Mouse (Mus musculus) liver, embryonic 15.5 days (tissue): ENCODE measurements around the gene Gm11037. TPM values are rescaled to one million over a fixed set of nuclear protein-coding genes. Genes with fewer than 3 reads are reported as not detected.
"Not testable (repeated sequence)": the region's sequence is repeated elsewhere in the genome, so short reads cannot be mapped to it uniquely, and the experiment has no call there.

ENCODE experiments used
- ATAC-seq: fragments of 200-750 bp; cut with Nextera tagmentation; 2 replicates; pipeline ENCODE4 v1.8.0; 2017; ENCODE audit warnings: moderate number of reproducible peaks, mild to moderate bottlenecking, moderate library complexity; ENCODE audit not compliant: insufficient read depth
- H3K27ac ChIP-seq: fragments of 300-500 bp; sonication (generic); replicated peaks from 2 replicates; pipeline ENCODE4 v1.5.1; 2015; ENCODE audit warnings: mild to moderate bottlenecking, inconsistent platforms
- H3K27me3 ChIP-seq: fragments of 300-500 bp; sonication (generic); 2 replicates; pipeline ENCODE4 v1.6.1; 2015; ENCODE audit warnings: mild to moderate bottlenecking, inconsistent platforms
- H3K36me3 ChIP-seq: fragments of 300-500 bp; sonication (generic); replicated peaks from 2 replicates; pipeline ENCODE4 v1.6.1; 2015; ENCODE audit warnings: moderate library complexity, mild to moderate bottlenecking, inconsistent platforms
- H3K4me1 ChIP-seq: fragments of 300-500 bp; sonication (generic); replicated peaks from 2 replicates; pipeline ENCODE4 v1.6.1; 2015; ENCODE audit warnings: inconsistent platforms
- H3K4me2 ChIP-seq: fragments of 300-500 bp; sonication (generic); 2 replicates; pipeline ENCODE4 v1.6.1; 2015; ENCODE audit warnings: moderate library complexity, mild to moderate bottlenecking, inconsistent platforms
- H3K4me3 ChIP-seq: fragments of 300-500 bp; sonication (generic); replicated peaks from 2 replicates; pipeline ENCODE4 v1.5.1; 2015; ENCODE audit warnings: mild to moderate bottlenecking, inconsistent platforms
- H3K9ac ChIP-seq: fragments of 300-500 bp; sonication (generic); 2 replicates; pipeline ENCODE4 v1.6.1; 2015; ENCODE audit warnings: moderate library complexity, mild to moderate bottlenecking, inconsistent platforms
- H3K9me3 ChIP-seq: fragments of 300-500 bp; sonication (generic); replicated peaks from 2 replicates; pipeline ENCODE4 v1.6.1; 2016; ENCODE audit warnings: inconsistent platforms
- WGBS: fragments of 180-500 bp; shearing (Covaris S2); methylation state at CpG from one replicate; pipeline ENCODE4 v1.1.7; 2015; ENCODE audit warnings: mixed read lengths; ENCODE audit not compliant: insufficient replicate concordance; 5-methylcytosine and 5-hydroxymethylcytosine counted together
- polyA plus RNA-seq: library from polyadenylated mRNA; unstranded; fragments of >200 nt; fragmentation: Nextera tagmentation; extraction: Ambion mirVana; gene quantifications from 2 replicates; pipeline ENCODE4 v1.2.1, GENCODE M21; 2015

Gm11037 gene
- polyA plus RNA-seq, 1 experiment from 2014 or later, result not detected

- ATAC-seq, result no peak
- peaks cover 11% of the 10 kb centered on the region for H3K4me1 ChIP-seq
- WGBS, result 44% methylated on average over 3 of the region's 3 CpGs
Measured at GRCm38 (mm10) chr2:131101530-131101929, 31.8 kb upstream of the Gm11037 start.

GRCm38 (mm10) chr2:131104021-131104420 lies 29.3 kb upstream of the Gm11037 start:
- H3K27ac ChIP-seq, result no peak overlapping the region
- H3K9ac ChIP-seq, result no peak overlapping the region
- no peak for ATAC-seq
- no peaks in the 10 kb centered on the region for H3K9me3 ChIP-seq
- H3K36me3 ChIP-seq, result no peaks in the 10 kb centered on the region
- H3K4me3 ChIP-seq, result no peak overlapping the region
- no peak overlapping the region for H3K4me2 ChIP-seq
- peaks cover 46% of the 10 kb centered on the region for H3K27me3 ChIP-seq
- 67% methylated on average over 4 of the region's 4 CpGs for WGBS
- no peaks in the 10 kb centered on the region for H3K4me1 ChIP-seq

More at GRCm38 (mm10) chr2:131101530-131101929, 31.8 kb upstream of the Gm11037 start:
- Histone ChIP-seq H3K4me3 (no peak overlapping the region), H3K4me2 (no peak overlapping the region), H3K9ac (no peak overlapping the region), H3K36me3 (no peaks in the 10 kb centered on the region), H3K9me3 (no peaks in the 10 kb centered on the region), H3K27me3 (peaks cover 28% of the 10 kb centered on the region), H3K27ac (no peak overlapping the region)

- not testable (repeated sequence) for H3K36me3 ChIP-seq, H3K9ac ChIP-seq, H3K4me2 ChIP-seq, H3K9me3 ChIP-seq, H3K4me3 ChIP-seq, H3K27ac ChIP-seq, ATAC-seq, H3K4me1 ChIP-seq
- 57% methylated on average over 4 of the region's 4 CpGs for WGBS
- H3K27me3 ChIP-seq, result peaks cover 49% of the 10 kb centered on the region
Measured at GRCm38 (mm10) chr2:131105061-131105460, 28.2 kb upstream of the Gm11037 start.

- Histone ChIP-seq H3K27ac (no peak overlapping the region), H3K4me1 (no peaks in the 10 kb centered on the region), H3K9me3 (no peaks in the 10 kb centered on the region), H3K36me3 (no peaks in the 10 kb centered on the region), H3K27me3 (peaks cover 52% of the 10 kb centered on the region), H3K4me3 (no peak overlapping the region), H3K9ac (no peak overlapping the region), H3K4me2 (no peak overlapping the region)
- whole genome bisulfite sequencing, result 67% methylated on average over 5 of the region's 5 CpGs
- no peak for ATAC-seq
Measured at GRCm38 (mm10) chr2:131105989-131106388, 27.3 kb upstream of the Gm11037 start.

GRCm38 (mm10) chr2:131118968-131119574 lies 14.2 kb upstream of the Gm11037 start:
- Histone ChIP-seq H3K4me2 (no peak overlapping the region), H3K36me3 (no peaks in the 10 kb centered on the region), H3K27ac (no peak overlapping the region), H3K4me3 (no peak overlapping the region), H3K9me3 (no peaks in the 10 kb centered on the region), H3K27me3 (peaks cover 26% of the 10 kb centered on the region), H3K9ac (no peak overlapping the region), H3K4me1 (peaks cover 4% of the 10 kb centered on the region; the same call in 1 of the 2 replicates)
- no peak for ATAC-seq
- WGBS, result 57% methylated on average over 2 of the region's 2 CpGs

DNA sequence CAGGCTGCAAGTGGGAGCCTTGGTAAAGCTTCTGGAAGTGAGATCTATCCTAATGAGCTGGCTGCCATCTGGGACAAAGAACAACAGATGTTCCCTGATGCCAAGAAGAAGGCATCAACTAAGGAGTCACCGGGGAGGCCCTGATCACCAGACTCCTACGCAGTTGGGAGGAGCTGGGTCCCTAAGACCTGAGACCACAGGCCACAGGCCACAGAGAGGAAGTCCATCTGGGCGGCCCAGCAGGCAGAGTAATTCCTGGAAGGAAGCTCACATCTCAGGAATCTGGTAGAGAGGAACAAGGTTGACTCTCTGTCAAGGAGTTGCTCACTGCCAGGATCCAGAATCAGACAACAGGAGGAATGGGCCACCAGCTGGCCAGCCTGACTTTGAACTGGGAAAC lies 9.1 kb upstream of the Gm11037 start:
- Histone ChIP-seq H3K4me1 (peaks cover 49% of the 10 kb centered on the region), H3K9me3 (no peaks in the 10 kb centered on the region), H3K36me3 (no peaks in the 10 kb centered on the region), H3K27ac (no peak overlapping the region), H3K4me3 (no peak overlapping the region), H3K9ac (no peak overlapping the region), H3K27me3 (peaks cover 35% of the 10 kb centered on the region), H3K4me2 (no peak overlapping the region)
- no peak for ATAC-seq
- WGBS, result 15% methylated on average over 3 of the region's 3 CpGs

DNA sequence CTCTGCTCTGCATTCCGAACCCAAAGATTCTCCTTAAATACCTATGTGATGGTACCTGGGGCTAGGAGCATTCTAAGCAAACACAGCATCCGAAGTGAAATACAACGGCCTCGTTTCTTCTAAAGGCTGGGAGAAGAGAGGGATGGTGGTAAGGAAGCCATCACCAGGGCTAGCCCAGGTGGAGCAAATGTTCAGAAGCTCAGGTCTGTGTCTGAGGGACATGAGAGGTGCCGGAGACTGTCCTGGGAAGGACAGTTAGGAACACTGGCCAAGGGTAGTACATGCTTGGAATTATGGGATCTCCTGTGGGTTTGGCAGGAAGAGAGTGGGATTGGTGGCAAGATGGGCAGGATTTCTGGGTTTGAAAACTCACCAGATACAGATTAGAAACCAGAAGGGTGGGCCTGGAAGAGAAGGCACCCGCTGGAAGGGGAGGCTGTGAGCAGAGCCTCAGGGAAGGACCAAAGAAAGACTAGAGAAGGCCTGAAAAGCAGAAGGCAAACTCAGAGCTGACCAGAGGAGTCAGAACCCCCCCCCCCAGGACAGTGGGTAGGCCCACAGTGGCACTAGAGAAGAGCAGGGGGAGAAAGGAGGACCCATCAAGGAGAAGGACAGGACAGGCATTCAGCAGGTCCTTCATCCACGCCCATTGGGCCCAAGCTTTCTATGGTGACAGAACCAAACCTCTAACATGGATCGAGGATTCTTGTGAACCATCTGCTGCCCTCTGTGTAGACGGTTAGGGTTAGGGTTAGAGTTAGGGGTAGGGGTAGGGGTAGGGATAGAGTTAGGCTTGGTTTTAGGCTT lies 7.9 kb upstream of the Gm11037 start:
- H3K9ac ChIP-seq, result no peak overlapping the region
- H3K4me1 ChIP-seq, result peaks cover 60% of the 10 kb centered on the region
- no peaks in the 10 kb centered on the region for H3K36me3 ChIP-seq
- H3K9me3 ChIP-seq, result no peaks in the 10 kb centered on the region
- no peak overlapping the region for H3K27ac ChIP-seq
- no peak overlapping the region for H3K4me3 ChIP-seq
- WGBS, result 78% methylated on average over 9 of the region's 9 CpGs
- peaks cover 32% of the 10 kb centered on the region for H3K27me3 ChIP-seq
- H3K4me2 ChIP-seq, result no peak overlapping the region
- no peak for ATAC-seq

GRCm38 (mm10) chr2:131125964-131126815 lies 7.1 kb upstream of the Gm11037 start:
- 55% methylated on average over 9 of the region's 9 CpGs for WGBS
- Histone ChIP-seq H3K27ac (0 out of 2 replicates have a peak overlapping the region, but pooled peaks have one; percentile 49), H3K4me1 (peaks cover 64% of the 10 kb centered on the region), H3K27me3 (peaks cover 29% of the 10 kb centered on the region), H3K9ac (peak overlapping the region; percentile 63; the same call in 1 of the 2 replicates), H3K4me2 (peak overlapping the region; percentile 82; the same call in 1 of the 2 replicates), H3K9me3 (no peaks in the 10 kb centered on the region), H3K36me3 (no peaks in the 10 kb centered on the region), H3K4me3 (no peak overlapping the region)
- no peak for ATAC-seq

GRCm38 (mm10) chr2:131127161-131127730 lies 6.1 kb upstream of the Gm11037 start, which contains the start of gene Hspa12b:
Gene Hspa12b (plus strand): TSS chr2:131127280.
- under 1% methylated on average over 28 of the region's 28 CpGs for WGBS
- H3K4me2 ChIP-seq, result peak within 1 kb of the TSS; percentile 82
- H3K27me3 ChIP-seq, result peaks cover 29% of the 10 kb centered on the region
- H3K27ac ChIP-seq, result peak within 1 kb of the TSS; percentile 49
- no peaks in the 10 kb centered on the region for H3K36me3 ChIP-seq
- no peaks in the 10 kb centered on the region for H3K9me3 ChIP-seq
- ATAC-seq, result peak; percentile 74
- H3K4me3 ChIP-seq, result peak within 1 kb of the TSS; percentile 59
- H3K4me1 ChIP-seq, result peaks cover 75% of the 10 kb centered on the region
- peak within 1 kb of the TSS; percentile 63 for H3K9ac ChIP-seq

DNA sequence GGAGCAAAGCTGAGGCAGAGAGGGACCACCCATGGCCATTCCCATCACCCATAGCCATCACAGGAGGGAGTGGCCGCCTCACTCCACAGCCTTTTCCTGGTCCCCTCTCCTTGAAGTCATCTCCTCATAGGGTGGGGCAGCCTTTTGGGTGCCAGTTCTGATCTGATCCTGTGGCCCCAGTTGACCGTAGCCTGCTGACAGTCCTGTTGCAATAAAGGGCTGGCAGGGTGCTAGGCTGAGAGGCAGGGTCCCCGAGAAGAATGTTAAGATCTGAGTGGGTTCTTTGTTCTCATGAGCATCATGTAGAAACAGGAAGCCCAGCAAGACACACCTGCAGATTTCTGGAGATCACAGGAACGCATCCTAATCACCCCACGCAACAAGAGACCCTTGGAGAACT lies 5.1 kb upstream of the Gm11037 start:
- Histone ChIP-seq H3K27me3 (peaks cover 24% of the 10 kb centered on the region), H3K9me3 (no peaks in the 10 kb centered on the region), H3K36me3 (no peaks in the 10 kb centered on the region), H3K27ac (no peak overlapping the region), H3K4me3 (peak overlapping the region; percentile 59), H3K9ac (peak overlapping the region; percentile 63; the same call in 1 of the 2 replicates), H3K4me2 (peak overlapping the region; percentile 82), H3K4me1 (peaks cover 75% of the 10 kb centered on the region)
- WGBS, result 66% methylated on average over 5 of the region's 5 CpGs
- no peak for ATAC-seq
